Mouse (Mus musculus): ENCODE data around the gene Sco2. TPM values are rescaled to one million over a fixed set of nuclear protein-coding genes. Genes with fewer than 3 reads are reported as not detected.
A peak's percentile ranks its signal among the peaks of the same experiment; 100 is the strongest.

Sco2 gene
- polyA plus RNA-seq (2012; rRNA removed) = 18.8 and 23.2 TPM in 2 replicates

- DNase-seq (ENCODE audit: low spot score) = peak; percentile 96
Measured at GRCm38 (mm10) chr15:89373762-89374248, at the start of gene Sco2. TSS of gene Sco2 (minus strand) at chr15:89373846.

GRCm38 (mm10) chr15:89421938-89422337 is 48.3 kb upstream of the Sco2 start:
- DNase-seq (ENCODE audit: low spot score) = no peak

- no peak for DNase-seq (ENCODE audit: low spot score)
Measured at GRCm38 (mm10) chr15:89415282-89415681, 41.6 kb upstream of the Sco2 start.

- no peak for DNase-seq (ENCODE audit: low spot score)
Measured at GRCm38 (mm10) chr15:89410118-89410517, 36.5 kb upstream of the Sco2 start, which contains the start of gene Syce3. TSS of gene Syce3 (minus strand) at chr15:89410503.

GRCm38 (mm10) chr15:89406691-89407090 is 33.0 kb upstream of the Sco2 start:
- no peak for DNase-seq (ENCODE audit: low spot score)

- no peak for DNase-seq (ENCODE audit: low spot score)
Measured at GRCm38 (mm10) chr15:89404831-89405623, 31.4 kb upstream of the Sco2 start.

- DNase-seq (ENCODE audit: low spot score) = no peak
Measured at GRCm38 (mm10) chr15:89402471-89402870, 28.8 kb upstream of the Sco2 start.

GRCm38 (mm10) chr15:89399716-89400115 is 26.1 kb upstream of the Sco2 start:
- no peak for DNase-seq (ENCODE audit: low spot score)

- no peak for DNase-seq (ENCODE audit: low spot score)
Measured at GRCm38 (mm10) chr15:89398146-89398545, 24.5 kb upstream of the Sco2 start.

GRCm38 (mm10) chr15:89396883-89397282 is 23.2 kb upstream of the Sco2 start:
- no peak for DNase-seq (ENCODE audit: low spot score)

GRCm38 (mm10) chr15:89390081-89390480 is 16.4 kb upstream of the Sco2 start:
- DNase-seq (ENCODE audit: low spot score) = no peak

GRCm38 (mm10) chr15:89387127-89387526 is 13.5 kb upstream of the Sco2 start:
- no peak for DNase-seq (ENCODE audit: low spot score)

- no peak for DNase-seq (ENCODE audit: low spot score)
Measured at GRCm38 (mm10) chr15:89384617-89385016, 11.0 kb upstream of the Sco2 start, which contains the start of gene Klhdc7b. TSS of gene Klhdc7b (plus strand) at chr15:89384917.

- no peak for DNase-seq (ENCODE audit: low spot score)
Measured at GRCm38 (mm10) chr15:89379429-89379828, 5.8 kb upstream of the Sco2 start.

- DNase-seq (ENCODE audit: low spot score) = no peak
Measured at GRCm38 (mm10) chr15:89378831-89379401, 5.3 kb upstream of the Sco2 start, which contains the start of gene Odf3b. TSS of gene Odf3b (minus strand) at chr15:89379282.

- DNase-seq (ENCODE audit: low spot score) = no peak
Measured at GRCm38 (mm10) chr15:89377938-89378828, 4.5 kb upstream of the Sco2 start.

GRCm38 (mm10) chr15:89377362-89377761 is 3.7 kb upstream of the Sco2 start:
- no peak for DNase-seq (ENCODE audit: low spot score)

- no peak for DNase-seq (ENCODE audit: low spot score)
Measured at GRCm38 (mm10) chr15:89376957-89377356, 3.3 kb upstream of the Sco2 start, which contains the start of gene Tymp. TSS of gene Tymp (minus strand) at chr15:89377039.

- DNase-seq (ENCODE audit: low spot score) = no peak
Measured at GRCm38 (mm10) chr15:89376040-89376439, 2.4 kb upstream of the Sco2 start.

GRCm38 (mm10) chr15:89374801-89375534 is 1.3 kb upstream of the Sco2 start:
- no peak for DNase-seq (ENCODE audit: low spot score)

GRCm38 (mm10) chr15:89374340-89374739 is 694 bp upstream of the Sco2 start:
- no peak for DNase-seq (ENCODE audit: low spot score)

Measured in urinary bladder, adult 2 months (tissue).